Mouse (Mus musculus) midbrain, embryonic 15.5 days (tissue): ENCODE results near the gene Gm44965. TPM values are rescaled to one million over a fixed set of nuclear protein-coding genes. Genes with fewer than 3 reads are reported as not detected.
"Not testable (repeated sequence)": the region's sequence is repeated elsewhere in the genome, so short reads cannot be mapped to it uniquely, and the experiment has no call there.

Source experiments
- ATAC-seq: fragments of 200-750 bp; cut with Nextera tagmentation; replicated peaks from 2 replicates; pipeline ENCODE4 v1.8.0; 2017; ENCODE audit warnings: moderate TSS enrichment
- H3K27ac ChIP-seq: fragments of 300-500 bp; sonication (generic); 2 replicates; pipeline ENCODE4 v1.5.1; 2015; ENCODE audit warnings: mild to moderate bottlenecking, inconsistent platforms
- H3K27me3 ChIP-seq: fragments of 300-500 bp; sonication (generic); replicated peaks from 2 replicates; pipeline ENCODE4 v1.6.1; 2015; ENCODE audit warnings: inconsistent platforms
- H3K36me3 ChIP-seq: fragments of 300-500 bp; sonication (generic); replicated peaks from 2 replicates; pipeline ENCODE4 v1.6.1; 2015; ENCODE audit warnings: inconsistent platforms
- H3K4me1 ChIP-seq: fragments of 300-500 bp; sonication (generic); 2 replicates; pipeline ENCODE4 v1.6.1; 2015; ENCODE audit warnings: inconsistent platforms
- H3K4me2 ChIP-seq: fragments of 300-500 bp; sonication (generic); 2 replicates; pipeline ENCODE4 v1.6.1; 2015; ENCODE audit warnings: inconsistent platforms, mild to moderate bottlenecking, moderate library complexity
- H3K4me3 ChIP-seq: fragments of 300-500 bp; sonication (generic); 2 replicates; pipeline ENCODE4 v1.5.1; 2015; ENCODE audit warnings: mild to moderate bottlenecking, inconsistent platforms
- H3K9ac ChIP-seq: fragments of 300-500 bp; sonication (generic); 2 replicates; pipeline ENCODE4 v1.6.1; 2015; ENCODE audit warnings: mild to moderate bottlenecking, inconsistent platforms
- H3K9me3 ChIP-seq: fragments of 300-500 bp; sonication (generic); 2 replicates; pipeline ENCODE4 v1.6.1; 2016; ENCODE audit warnings: inconsistent platforms
- WGBS: fragments of 180-500 bp; shearing (Covaris S2); methylation state at CpG from one replicate; pipeline ENCODE4 v1.1.7; 2015; ENCODE audit warnings: mixed read lengths; 5-methylcytosine and 5-hydroxymethylcytosine counted together
- polyA plus RNA-seq: library from polyadenylated mRNA; unstranded; fragments of >200 nt; fragmentation: Nextera tagmentation; extraction: Ambion mirVana; gene quantifications from 2 replicates; pipeline ENCODE4 v1.2.1, GENCODE M21; 2015

Gene Gm44965
- polyA plus RNA-seq, 1 experiment from 2014 or later: not detected

DNA sequence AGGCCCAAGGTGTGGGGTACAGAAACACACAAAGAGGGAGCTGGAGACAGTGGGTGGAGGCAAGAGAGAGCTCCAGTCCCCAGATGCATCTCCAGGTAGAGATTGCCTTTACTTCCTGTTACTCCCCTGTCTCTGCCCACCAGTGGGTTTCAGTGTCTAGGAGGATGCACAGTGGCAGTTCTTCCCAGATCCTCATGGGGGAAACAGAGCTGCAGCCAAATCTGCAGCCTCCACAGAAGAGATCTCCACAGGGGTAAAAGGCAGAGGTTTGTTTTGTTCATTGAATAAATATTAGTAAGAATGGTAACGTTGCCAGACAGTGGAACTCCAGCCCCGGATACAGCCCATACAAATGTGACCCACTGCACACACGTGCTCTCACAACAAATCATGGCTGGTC is 16.9 kb downstream of the Gm44965 start:
- Histone ChIP-seq H3K9ac (no peak overlapping the region), H3K36me3 (peaks cover 12% of the 10 kb centered on the region; the same call in 1 of the 2 replicates), H3K4me2 (no peak overlapping the region), H3K4me3 (no peak overlapping the region), H3K27ac (no peak overlapping the region), H3K4me1 (no peaks in the 10 kb centered on the region; the same call in 1 of the 2 replicates), H3K9me3 (no peaks in the 10 kb centered on the region), H3K27me3 (no peaks in the 10 kb centered on the region)
- WGBS: 83% methylated on average over 3 of the region's 3 CpGs
- ATAC-seq: no peak

DNA sequence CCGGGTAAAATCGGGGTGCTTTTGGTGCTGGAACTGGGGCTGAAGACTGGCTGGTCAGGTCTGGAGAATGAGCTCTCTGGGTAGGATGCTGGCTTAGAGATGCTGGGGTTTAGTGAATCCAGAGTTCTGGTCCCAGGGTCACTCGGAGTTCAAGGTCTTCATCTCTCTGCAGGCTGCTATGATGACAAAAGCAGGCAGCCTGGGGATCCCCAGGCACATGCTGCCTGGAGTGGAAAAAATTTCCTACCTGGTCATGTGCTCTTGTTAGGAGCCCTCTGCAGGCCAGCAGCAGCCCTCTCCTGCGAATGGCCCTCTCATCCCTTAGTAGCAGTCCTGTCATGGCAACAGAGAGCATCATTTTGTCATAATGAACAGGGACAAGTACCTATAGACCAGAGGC is 19.7 kb downstream of the Gm44965 start:
- 92% methylated on average over 4 of the region's 4 CpGs for WGBS
- Histone ChIP-seq H3K9ac (no peak overlapping the region), H3K4me2 (no peak overlapping the region), H3K4me3 (no peak overlapping the region), H3K36me3 (peaks cover 16% of the 10 kb centered on the region; the same call in 1 of the 2 replicates), H3K4me1 (no peaks in the 10 kb centered on the region; the same call in 1 of the 2 replicates), H3K27me3 (no peaks in the 10 kb centered on the region), H3K9me3 (no peaks in the 10 kb centered on the region), H3K27ac (no peak overlapping the region)
- ATAC-seq: no peak

- Histone ChIP-seq H3K27ac (no peak overlapping the region), H3K4me1 (no peaks in the 10 kb centered on the region), H3K27me3 (no peaks in the 10 kb centered on the region), H3K36me3 (peaks cover 18% of the 10 kb centered on the region), H3K9ac (no peak overlapping the region), H3K9me3 (no peaks in the 10 kb centered on the region), H3K4me2 (no peak overlapping the region), H3K4me3 (no peak overlapping the region)
- 97% methylated on average over 5 of the region's 5 CpGs for WGBS
- no peak for ATAC-seq
Observed at GRCm38 (mm10) chr6:48614756-48615155, 21.0 kb downstream of the Gm44965 start.

DNA sequence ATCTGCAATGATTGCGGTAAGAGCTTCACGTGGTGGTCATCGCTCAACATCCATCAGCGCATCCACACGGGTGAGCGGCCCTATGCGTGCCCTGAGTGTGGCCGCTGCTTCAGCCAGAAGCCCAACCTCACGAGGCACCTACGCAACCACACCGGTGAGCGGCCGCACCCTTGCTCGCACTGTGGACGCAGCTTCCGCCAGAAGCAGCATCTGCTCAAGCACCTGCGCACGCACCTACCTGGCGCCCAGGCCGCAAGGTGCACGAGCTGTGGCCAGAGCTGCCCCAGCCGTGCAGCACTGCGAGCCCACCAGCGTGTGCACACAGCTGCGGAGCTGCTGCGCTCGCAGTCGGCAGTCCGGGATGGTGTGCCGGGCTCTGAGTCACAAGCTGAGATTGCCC is 26.3 kb downstream of the Gm44965 start:
- no peaks in the 10 kb centered on the region for H3K4me1 ChIP-seq
- H3K36me3 ChIP-seq: peaks cover 19% of the 10 kb centered on the region
- H3K27me3 ChIP-seq: no peaks in the 10 kb centered on the region
- no peaks in the 10 kb centered on the region for H3K9me3 ChIP-seq
- no peak overlapping the region for H3K4me3 ChIP-seq
- H3K9ac ChIP-seq: no peak overlapping the region
- no peak overlapping the region for H3K27ac ChIP-seq
- 92% methylated on average over 30 of the region's 30 CpGs for WGBS
- no peak overlapping the region for H3K4me2 ChIP-seq
- ATAC-seq: no peak

DNA sequence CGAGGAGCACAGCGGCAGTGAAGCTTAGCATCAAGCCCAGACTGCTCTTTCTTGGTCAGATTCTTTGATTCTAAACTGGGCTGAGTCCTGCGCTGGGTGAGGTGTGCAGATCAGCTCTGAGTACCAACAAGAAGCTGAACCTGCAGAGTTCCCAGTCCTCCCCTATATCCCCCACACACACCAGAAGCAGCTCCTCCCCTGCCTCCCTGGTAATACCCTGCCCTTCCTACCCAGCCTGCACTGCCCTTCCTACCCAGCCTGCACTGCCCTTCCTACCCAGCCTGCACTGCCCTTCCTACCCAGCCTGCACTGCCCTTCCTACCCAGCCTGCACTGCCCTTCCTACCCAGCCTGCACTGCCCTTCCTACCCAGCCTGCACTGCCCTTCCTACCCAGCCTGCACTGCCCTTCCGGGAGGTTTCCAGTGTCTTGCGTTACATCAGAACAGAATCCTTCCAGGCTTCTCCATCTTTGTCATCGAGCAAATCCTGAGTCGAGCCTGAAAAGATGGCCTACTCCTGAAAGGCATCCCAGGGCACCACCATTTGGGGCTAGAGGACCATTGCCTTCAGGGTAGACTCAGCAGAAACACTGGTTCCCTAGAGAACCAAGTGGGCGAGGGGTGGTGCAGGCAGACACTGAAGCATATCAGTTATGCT is 28.6 kb downstream of the Gm44965 start:
- H3K36me3 ChIP-seq: peaks cover 14% of the 10 kb centered on the region
- WGBS: 87% methylated on average over 8 of the region's 8 CpGs
- H3K9me3 ChIP-seq, H3K4me1 ChIP-seq, ATAC-seq, H3K27ac ChIP-seq, H3K4me3 ChIP-seq, H3K27me3 ChIP-seq, H3K9ac ChIP-seq, H3K4me2 ChIP-seq: not testable (repeated sequence)

DNA sequence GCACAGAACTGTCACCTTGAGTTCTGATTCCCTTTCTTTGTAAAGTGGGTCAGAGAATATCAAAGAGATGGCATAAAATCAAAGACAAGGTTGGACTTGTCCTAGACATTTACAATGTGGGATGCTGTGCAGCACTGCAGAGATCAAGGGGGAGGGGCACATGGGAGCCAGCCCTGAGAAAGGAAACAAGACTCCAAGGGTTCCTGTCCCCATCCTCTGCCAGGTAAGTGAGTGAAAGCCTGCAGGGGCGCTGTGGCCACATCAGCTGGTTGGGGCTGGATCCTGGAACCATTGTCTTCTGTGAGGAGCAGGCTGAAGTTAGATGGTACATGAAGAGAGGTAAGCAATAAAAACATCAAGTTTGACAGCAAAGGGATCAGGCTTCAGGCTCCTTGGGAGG is 29.7 kb downstream of the Gm44965 start:
- ATAC-seq: no peak
- 39% methylated on average over 1 of the region's 1 CpGs for WGBS

GRCm38 (mm10) chr6:48626464-48626863 is 32.7 kb downstream of the Gm44965 start, which contains the start of gene AI854703:
Gene AI854703, plus strand, starts transcription at chr6:48626764.
- peaks cover 17% of the 10 kb centered on the region for H3K27me3 ChIP-seq
- H3K9me3 ChIP-seq: no peaks in the 10 kb centered on the region
- WGBS: 26% methylated on average over 8 of the region's 8 CpGs
- H3K36me3 ChIP-seq: no peaks in the 10 kb centered on the region
- H3K4me1 ChIP-seq: peaks cover 26% of the 10 kb centered on the region
- peak within 1 kb of the TSS; percentile 92 for H3K4me2 ChIP-seq
- H3K27ac ChIP-seq: no peak within 1 kb of the TSS
- H3K9ac ChIP-seq: peak within 1 kb of the TSS; percentile 44
- peak within 1 kb of the TSS; percentile 54 for H3K4me3 ChIP-seq
- no peak for ATAC-seq

More for the DNA sequence above, 29.7 kb downstream of the Gm44965 start:
- Histone ChIP-seq H3K4me3 (no peak overlapping the region), H3K27me3 (peaks cover 17% of the 10 kb centered on the region), H3K27ac (no peak overlapping the region), H3K4me1 (peaks cover 16% of the 10 kb centered on the region), H3K9me3 (no peaks in the 10 kb centered on the region), H3K4me2 (no peak overlapping the region), H3K9ac (no peak overlapping the region), H3K36me3 (peaks cover 14% of the 10 kb centered on the region)

- WGBS: under 1% methylated on average over 32 of the region's 32 CpGs
- Histone ChIP-seq H3K4me1 (peaks cover 26% of the 10 kb centered on the region), H3K9ac (peak overlapping the region; percentile 44), H3K36me3 (no peaks in the 10 kb centered on the region), H3K27me3 (peaks cover 17% of the 10 kb centered on the region), H3K27ac (no peak overlapping the region), H3K9me3 (no peaks in the 10 kb centered on the region), H3K4me3 (peak overlapping the region; percentile 54), H3K4me2 (peak overlapping the region; percentile 92)
- peak; percentile 59 for ATAC-seq
Observed at GRCm38 (mm10) chr6:48626984-48627383, 33.2 kb downstream of the Gm44965 start.

DNA sequence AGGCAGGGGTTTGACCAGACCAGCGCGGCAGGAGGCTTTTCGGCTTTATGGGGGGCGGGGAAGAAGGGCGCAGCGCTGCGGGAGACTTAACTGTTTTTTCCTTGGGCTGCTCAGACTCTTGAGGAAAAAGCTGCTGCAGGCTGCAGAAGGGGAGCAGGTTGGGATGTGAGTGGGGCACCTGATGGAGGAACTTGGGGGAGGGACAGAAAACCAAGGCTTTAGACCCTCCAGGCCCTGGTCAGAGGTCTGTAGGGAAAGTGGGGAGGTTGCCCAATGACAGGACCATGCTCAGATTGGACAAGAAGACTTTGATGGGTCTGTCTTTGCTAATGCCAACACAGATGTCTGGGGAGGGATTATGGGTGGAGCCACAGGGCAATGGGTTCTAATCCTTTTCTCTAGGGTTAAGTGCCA is 33.8 kb downstream of the Gm44965 start:
- ATAC-seq: no peak

DNA sequence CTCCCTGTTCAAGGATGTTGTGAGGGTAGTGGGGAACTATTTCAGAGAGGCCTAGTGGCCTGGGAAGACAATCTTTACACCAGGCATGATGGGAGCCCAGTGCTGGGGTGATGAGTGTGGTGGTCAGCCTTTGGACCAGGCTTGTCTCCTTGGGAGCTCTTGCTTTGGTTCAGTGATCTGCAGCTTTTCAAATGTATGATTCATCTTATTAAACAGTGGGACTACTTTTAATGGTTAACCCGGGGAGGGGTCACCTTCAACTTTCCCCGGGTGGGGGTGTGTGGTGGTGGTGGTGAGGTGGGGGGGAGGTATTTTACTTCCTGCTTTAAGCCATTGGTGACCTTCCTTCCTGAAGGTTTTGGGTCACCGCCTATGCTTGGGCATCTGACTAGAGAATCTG is 34.6 kb downstream of the Gm44965 start:
- H3K4me2 ChIP-seq: peak overlapping the region; percentile 80; the same call in 1 of the 2 replicates

More for the DNA sequence above, 33.8 kb downstream of the Gm44965 start:
- Histone ChIP-seq H3K9ac (peak overlapping the region; percentile 44), H3K4me1 (peaks cover 26% of the 10 kb centered on the region), H3K27me3 (peaks cover 17% of the 10 kb centered on the region), H3K9me3 (no peaks in the 10 kb centered on the region), H3K36me3 (no peaks in the 10 kb centered on the region), H3K4me3 (peak overlapping the region; percentile 54), H3K27ac (no peak overlapping the region), H3K4me2 (peak overlapping the region; percentile 92)
- WGBS: 2% methylated on average over 7 of the region's 7 CpGs

GRCm38 (mm10) chr6:48628808-48629660 is 35.3 kb downstream of the Gm44965 start:
- H3K9ac ChIP-seq: peak overlapping the region; percentile 56
- peak overlapping the region; percentile 80 for H3K4me2 ChIP-seq
- no peaks in the 10 kb centered on the region for H3K36me3 ChIP-seq
- peaks cover 26% of the 10 kb centered on the region for H3K4me1 ChIP-seq
- WGBS: 16% methylated on average over 54 of the region's 54 CpGs
- peak overlapping the region; percentile 53 for H3K4me3 ChIP-seq
- peaks cover 17% of the 10 kb centered on the region for H3K27me3 ChIP-seq
- peak overlapping the region; percentile 74 for H3K27ac ChIP-seq
- H3K9me3 ChIP-seq: no peaks in the 10 kb centered on the region
- ATAC-seq: peak; percentile 78

More for the DNA sequence above, 34.6 kb downstream of the Gm44965 start:
- no peak for ATAC-seq
- 73% methylated on average over 3 of the region's 3 CpGs for whole genome bisulfite sequencing
- H3K9ac ChIP-seq: no peak overlapping the region
- H3K4me1 ChIP-seq: peaks cover 26% of the 10 kb centered on the region
- no peaks in the 10 kb centered on the region for H3K36me3 ChIP-seq
- H3K9me3 ChIP-seq: no peaks in the 10 kb centered on the region
- H3K27me3 ChIP-seq: peaks cover 17% of the 10 kb centered on the region
- H3K4me3 ChIP-seq: no peak overlapping the region
- H3K27ac ChIP-seq: no peak overlapping the region

DNA sequence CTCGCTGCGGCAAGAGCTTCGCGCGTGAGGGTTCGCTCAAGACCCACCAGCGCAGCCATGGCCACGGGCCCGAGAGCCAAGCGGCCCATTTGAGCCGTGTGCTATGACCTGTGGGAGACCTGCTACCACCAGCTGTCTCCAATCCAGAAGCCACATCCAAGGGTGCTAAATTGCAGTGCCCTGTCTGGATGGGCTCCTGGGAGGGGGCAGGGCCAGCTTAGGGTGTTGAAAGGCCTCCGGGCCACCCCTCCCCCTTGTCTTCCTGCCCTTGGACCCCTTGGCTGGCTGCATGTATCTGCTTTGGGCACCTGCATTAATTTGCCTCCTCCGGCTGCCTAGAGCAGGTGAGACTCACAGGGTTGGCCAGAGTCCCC is 35.9 kb downstream of the Gm44965 start:
- Histone ChIP-seq H3K9me3 (no peaks in the 10 kb centered on the region), H3K27ac (peak overlapping the region; percentile 74), H3K9ac (peak overlapping the region; percentile 56), H3K4me2 (peak overlapping the region; percentile 80), H3K4me3 (peak overlapping the region; percentile 53), H3K4me1 (peaks cover 26% of the 10 kb centered on the region), H3K27me3 (peaks cover 17% of the 10 kb centered on the region), H3K36me3 (no peaks in the 10 kb centered on the region)
- 20% methylated on average over 13 of the region's 13 CpGs for WGBS
- peak; percentile 54 for ATAC-seq
